Mouse (Mus musculus): ENCODE measurements around the gene Trim54. TPM values are rescaled to one million over a fixed set of nuclear protein-coding genes. Genes with fewer than 3 reads are reported as not detected.

Gene Trim54
- polyA plus RNA-seq, 1 experiment from 2014 or later: 12.8 TPM

DNA sequence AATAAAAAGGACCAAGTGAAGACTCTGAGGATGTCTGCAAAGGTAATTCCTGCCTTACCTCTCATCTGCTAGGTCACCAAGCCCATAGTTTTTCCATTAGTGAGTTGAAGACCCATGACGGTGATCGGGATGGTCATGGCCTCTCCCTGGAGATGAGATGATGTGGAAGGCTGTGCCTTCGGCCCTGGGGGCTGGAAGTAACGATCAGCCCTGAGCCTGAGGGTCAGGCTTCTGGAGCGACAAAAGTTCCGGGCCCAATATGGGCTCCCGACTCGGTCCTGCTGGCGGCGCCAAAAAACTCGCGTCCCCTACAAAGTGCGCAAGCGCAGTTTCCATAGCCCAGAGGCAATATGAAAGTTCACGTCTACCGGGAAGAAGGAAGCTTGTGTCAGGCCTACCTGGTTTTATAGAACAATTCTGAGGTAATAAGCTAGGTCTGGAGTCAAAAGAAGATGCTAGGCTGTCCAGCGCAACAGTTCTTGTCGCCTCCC, 8.5 kb upstream of the Trim54 start, which contains the start of gene Slc30a3:
Slc30a3 (minus strand) TSS at position 238 of the 491 bp plus-strand sequence.
- WGBS: 85% methylated on average over 18 of the region's 18 CpGs
- Histone ChIP-seq H3K4me1 (replicated peaks) (no peaks in the 10 kb centered on the region), H3K4me2 (no peak within 1 kb of the TSS), H3K9me3 (replicated peaks) (no peaks in the 10 kb centered on the region), H3K4me3 (no peak within 1 kb of the TSS), H3K36me3 (no peaks in the 10 kb centered on the region), H3K27ac (ENCODE audit: poor library complexity, severe bottlenecking) (no peak within 1 kb of the TSS), H3K27me3 (replicated peaks) (peaks cover 15% of the 10 kb centered on the region), H3K9ac (no peak within 1 kb of the TSS)
- no peak for ATAC-seq (ENCODE audit: insufficient number of reproducible peaks, low FRiP score)

DNA sequence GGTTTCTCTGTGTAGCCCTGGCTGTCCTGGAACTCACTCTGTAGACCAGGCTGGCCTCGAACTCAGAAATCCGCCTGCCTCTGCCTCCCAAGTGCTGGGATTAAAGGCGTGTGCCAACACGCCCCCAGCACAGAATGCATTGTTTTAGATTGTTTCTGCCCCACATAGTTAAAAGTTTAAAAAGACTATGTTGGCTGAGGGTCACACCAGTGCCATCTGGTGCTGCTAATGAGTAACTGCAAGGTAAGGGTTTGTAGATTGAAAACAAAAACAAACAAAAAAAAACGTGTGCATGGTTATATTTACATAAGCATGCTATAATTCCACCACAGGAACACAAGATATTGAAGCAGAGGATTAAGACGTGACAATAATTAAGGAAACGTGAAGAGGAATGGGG, 5.7 kb upstream of the Trim54 start:
- ATAC-seq (ENCODE audit: insufficient number of reproducible peaks, low FRiP score): no peak
- H3K36me3 ChIP-seq: no peaks in the 10 kb centered on the region
- no peak overlapping the region for H3K4me3 ChIP-seq
- H3K9me3 ChIP-seq (replicated peaks): no peaks in the 10 kb centered on the region
- H3K9ac ChIP-seq: no peak overlapping the region
- 25% methylated on average over 7 of the region's 7 CpGs for WGBS
- H3K4me1 ChIP-seq (replicated peaks): no peaks in the 10 kb centered on the region
- H3K4me2 ChIP-seq: no peak overlapping the region
- no peak overlapping the region for H3K27ac ChIP-seq (ENCODE audit: poor library complexity, severe bottlenecking)
- peaks cover 3% of the 10 kb centered on the region; the same call in 1 of the 2 replicates for H3K27me3 ChIP-seq (replicated peaks)

DNA sequence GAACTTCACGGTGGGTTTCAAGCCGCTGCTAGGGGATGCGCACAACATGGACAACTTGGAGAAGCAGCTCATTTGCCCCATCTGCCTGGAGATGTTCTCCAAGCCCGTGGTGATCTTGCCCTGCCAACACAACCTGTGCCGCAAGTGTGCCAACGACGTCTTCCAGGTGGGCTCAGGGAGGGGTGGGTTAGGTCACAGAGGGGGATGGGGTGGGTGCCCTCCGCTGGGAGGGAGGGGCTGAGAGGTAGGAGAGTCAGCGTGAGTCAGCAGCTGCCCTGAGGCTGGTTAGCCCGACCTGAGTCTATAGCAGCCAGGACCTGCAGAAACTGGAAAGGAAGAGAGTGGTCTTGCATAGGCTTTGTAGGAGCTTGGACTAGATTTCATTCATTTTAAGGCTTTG, 400 bp downstream of the Trim54 start:
- H3K9ac ChIP-seq: peak overlapping the region; percentile 60
- H3K4me1 ChIP-seq (replicated peaks): peaks cover 10% of the 10 kb centered on the region
- ATAC-seq (ENCODE audit: insufficient number of reproducible peaks, low FRiP score): no peak
- peak overlapping the region; percentile 36 for H3K4me3 ChIP-seq
- peak overlapping the region; percentile 69 for H3K4me2 ChIP-seq
- peak overlapping the region; percentile 85 for H3K27ac ChIP-seq (ENCODE audit: poor library complexity, severe bottlenecking)
- WGBS: 13% methylated on average over 10 of the region's 10 CpGs
- H3K27me3 ChIP-seq (replicated peaks): no peaks in the 10 kb centered on the region; the same call in 1 of the 2 replicates
- no peaks in the 10 kb centered on the region for H3K9me3 ChIP-seq (replicated peaks)
- no peaks in the 10 kb centered on the region for H3K36me3 ChIP-seq

DNA sequence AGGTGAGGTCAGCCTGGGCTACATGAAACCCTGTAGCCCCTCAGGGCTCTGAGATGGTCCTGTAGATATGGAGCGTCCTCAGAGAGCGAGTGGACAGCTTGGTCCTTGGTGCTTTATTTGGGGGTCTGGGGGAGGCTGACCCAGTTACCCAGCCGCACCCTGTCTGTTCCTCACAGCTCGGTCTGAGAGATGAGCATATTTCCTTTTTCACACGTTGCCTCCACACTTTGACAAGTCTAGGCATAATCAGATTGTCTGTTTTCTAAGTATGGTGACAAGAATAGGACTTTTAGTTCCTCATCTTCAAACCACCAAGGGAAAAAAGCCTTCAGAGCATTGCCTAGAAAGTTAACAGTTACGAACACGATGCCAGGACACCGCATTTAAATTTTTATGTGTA, 4.6 kb downstream of the Trim54 start:
- no peak overlapping the region for H3K9ac ChIP-seq
- WGBS: 74% methylated on average over 8 of the region's 8 CpGs
- H3K4me2 ChIP-seq: no peak overlapping the region
- H3K9me3 ChIP-seq (replicated peaks): no peaks in the 10 kb centered on the region
- H3K4me3 ChIP-seq: no peak overlapping the region
- no peaks in the 10 kb centered on the region for H3K36me3 ChIP-seq
- no peak for ATAC-seq (ENCODE audit: insufficient number of reproducible peaks, low FRiP score)
- H3K27me3 ChIP-seq (replicated peaks): no peaks in the 10 kb centered on the region; the same call in 1 of the 2 replicates
- H3K4me1 ChIP-seq (replicated peaks): peaks cover 9% of the 10 kb centered on the region
- no peak overlapping the region for H3K27ac ChIP-seq (ENCODE audit: poor library complexity, severe bottlenecking)

DNA sequence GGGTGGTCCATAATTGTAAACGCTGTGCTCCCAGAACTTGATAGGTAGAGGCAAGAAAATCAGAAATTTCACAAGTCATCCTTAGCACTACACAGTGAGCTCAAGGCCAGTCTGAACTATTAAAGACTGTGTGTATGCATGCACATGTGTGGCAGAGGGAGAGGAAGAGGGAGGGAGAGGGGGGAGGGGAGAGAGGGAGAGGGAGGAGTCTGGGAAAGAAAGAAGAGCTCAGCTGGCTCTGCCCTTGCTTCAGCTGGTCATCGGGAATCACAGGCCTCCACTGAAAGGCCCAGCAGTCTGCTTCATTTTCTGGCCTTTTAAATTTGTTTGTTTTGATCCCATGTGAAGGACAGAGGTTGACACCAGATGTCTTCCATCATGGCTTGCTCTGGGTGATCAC, 7.0 kb downstream of the Trim54 start:
- Histone ChIP-seq H3K9ac (no peak overlapping the region), H3K36me3 (no peaks in the 10 kb centered on the region), H3K4me1 (replicated peaks) (no peaks in the 10 kb centered on the region), H3K9me3 (replicated peaks) (no peaks in the 10 kb centered on the region), H3K4me2 (no peak overlapping the region), H3K27me3 (replicated peaks) (no peaks in the 10 kb centered on the region), H3K27ac (ENCODE audit: poor library complexity, severe bottlenecking) (no peak overlapping the region), H3K4me3 (no peak overlapping the region)
- ATAC-seq (ENCODE audit: insufficient number of reproducible peaks, low FRiP score): no peak
- 48% methylated on average over 2 of the region's 2 CpGs for WGBS

DNA sequence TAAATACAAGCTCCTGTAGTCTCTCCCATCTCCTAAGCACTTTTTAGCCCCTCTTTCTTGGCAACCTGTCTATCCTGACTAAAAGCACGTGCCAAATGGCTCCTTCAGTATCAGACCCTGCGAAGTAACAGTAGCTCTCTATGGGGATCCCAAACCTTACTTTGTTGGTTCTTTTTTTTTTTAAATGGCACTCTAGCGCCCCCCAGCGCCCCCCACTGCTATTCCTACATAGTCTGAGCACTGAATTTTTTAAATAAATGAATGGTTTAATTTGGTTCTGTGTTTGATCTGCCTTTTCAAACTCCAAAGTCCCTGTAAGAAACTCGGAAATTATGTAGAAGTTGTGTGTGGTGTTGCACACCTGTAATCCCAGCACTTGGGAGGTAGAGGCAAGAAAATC, 9.5 kb downstream of the Trim54 start:
- Histone ChIP-seq H3K4me3 (no peak overlapping the region), H3K4me2 (no peak overlapping the region), H3K27me3 (replicated peaks) (no peaks in the 10 kb centered on the region), H3K9me3 (replicated peaks) (no peaks in the 10 kb centered on the region), H3K4me1 (replicated peaks) (no peaks in the 10 kb centered on the region), H3K27ac (ENCODE audit: poor library complexity, severe bottlenecking) (no peak overlapping the region), H3K9ac (no peak overlapping the region), H3K36me3 (no peaks in the 10 kb centered on the region)
- no peak for ATAC-seq (ENCODE audit: insufficient number of reproducible peaks, low FRiP score)
- WGBS: 31% methylated on average over 5 of the region's 5 CpGs

DNA sequence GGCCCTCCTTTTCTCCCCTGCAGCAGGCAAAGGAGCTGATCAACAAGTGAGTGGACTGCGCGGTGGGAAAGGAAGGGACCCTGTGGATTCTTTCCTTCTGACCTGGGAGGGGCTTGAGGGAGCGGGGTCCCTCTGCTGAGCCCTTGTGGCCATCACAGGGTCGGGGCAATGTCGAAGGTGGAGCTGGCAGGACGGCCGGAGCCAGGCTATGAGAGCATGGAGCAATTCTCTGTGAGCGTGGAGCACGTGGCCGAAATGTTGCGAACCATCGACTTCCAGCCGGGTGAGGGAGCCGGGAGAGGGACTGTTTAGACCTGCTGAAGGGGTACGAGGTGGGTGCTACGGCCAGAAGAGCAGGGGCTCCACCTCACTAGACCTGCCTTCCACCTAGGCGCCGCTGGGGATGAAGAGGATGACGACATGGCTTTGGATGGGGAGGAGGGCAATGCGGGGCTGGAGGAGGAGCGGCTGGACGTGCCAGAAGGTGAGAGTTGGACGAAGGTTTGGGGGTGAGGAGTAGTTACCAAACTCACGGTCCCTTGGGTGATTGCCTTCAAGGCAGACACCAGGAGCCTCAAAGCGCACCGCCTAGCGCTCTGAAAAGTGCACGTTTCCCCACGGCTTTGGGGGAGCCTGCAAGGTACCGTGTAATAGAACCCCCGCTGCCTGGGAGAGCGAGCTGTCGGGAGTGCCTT, 20.4 kb downstream of the Trim54 start:
- Histone ChIP-seq H3K4me3 (peak overlapping the region; percentile 41), H3K9me3 (replicated peaks) (no peaks in the 10 kb centered on the region), H3K4me1 (replicated peaks) (peaks cover 26% of the 10 kb centered on the region), H3K36me3 (peaks cover 8% of the 10 kb centered on the region), H3K27ac (ENCODE audit: poor library complexity, severe bottlenecking) (no peak overlapping the region), H3K4me2 (peak overlapping the region; percentile 74), H3K27me3 (replicated peaks) (peaks cover 68% of the 10 kb centered on the region), H3K9ac (no peak overlapping the region)
- no peak for ATAC-seq (ENCODE audit: insufficient number of reproducible peaks, low FRiP score)
- WGBS: 1% methylated on average over 33 of the region's 33 CpGs

DNA sequence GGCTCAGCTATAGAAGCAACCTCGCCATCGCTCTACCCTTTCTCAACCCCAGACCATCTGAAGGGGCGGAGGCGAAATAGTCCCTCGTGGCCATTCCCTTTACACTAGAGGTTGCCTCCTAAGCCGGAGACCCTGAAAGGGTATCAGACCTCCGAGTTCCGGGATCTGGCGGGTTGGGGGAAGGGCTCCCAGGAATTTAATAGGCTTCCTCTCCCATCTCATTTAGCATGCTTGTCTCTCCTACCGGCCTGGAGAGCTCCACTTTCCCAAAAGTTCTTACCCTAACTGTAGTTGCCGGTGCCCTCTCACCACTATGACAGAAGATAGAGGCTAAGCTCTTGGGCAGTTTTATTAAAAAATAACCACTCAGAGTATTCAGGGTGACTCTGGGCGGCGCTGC, 21.1 kb downstream of the Trim54 start:
- no peak for ATAC-seq (ENCODE audit: insufficient number of reproducible peaks, low FRiP score)
- H3K4me3 ChIP-seq: peak overlapping the region; percentile 41
- peaks cover 8% of the 10 kb centered on the region for H3K36me3 ChIP-seq
- peaks cover 26% of the 10 kb centered on the region for H3K4me1 ChIP-seq (replicated peaks)
- 2% methylated on average over 13 of the region's 13 CpGs for WGBS
- H3K9me3 ChIP-seq (replicated peaks): no peaks in the 10 kb centered on the region
- peak overlapping the region; percentile 74 for H3K4me2 ChIP-seq
- peaks cover 68% of the 10 kb centered on the region for H3K27me3 ChIP-seq (replicated peaks)
- no peak overlapping the region for H3K9ac ChIP-seq
- H3K27ac ChIP-seq (ENCODE audit: poor library complexity, severe bottlenecking): no peak overlapping the region

DNA sequence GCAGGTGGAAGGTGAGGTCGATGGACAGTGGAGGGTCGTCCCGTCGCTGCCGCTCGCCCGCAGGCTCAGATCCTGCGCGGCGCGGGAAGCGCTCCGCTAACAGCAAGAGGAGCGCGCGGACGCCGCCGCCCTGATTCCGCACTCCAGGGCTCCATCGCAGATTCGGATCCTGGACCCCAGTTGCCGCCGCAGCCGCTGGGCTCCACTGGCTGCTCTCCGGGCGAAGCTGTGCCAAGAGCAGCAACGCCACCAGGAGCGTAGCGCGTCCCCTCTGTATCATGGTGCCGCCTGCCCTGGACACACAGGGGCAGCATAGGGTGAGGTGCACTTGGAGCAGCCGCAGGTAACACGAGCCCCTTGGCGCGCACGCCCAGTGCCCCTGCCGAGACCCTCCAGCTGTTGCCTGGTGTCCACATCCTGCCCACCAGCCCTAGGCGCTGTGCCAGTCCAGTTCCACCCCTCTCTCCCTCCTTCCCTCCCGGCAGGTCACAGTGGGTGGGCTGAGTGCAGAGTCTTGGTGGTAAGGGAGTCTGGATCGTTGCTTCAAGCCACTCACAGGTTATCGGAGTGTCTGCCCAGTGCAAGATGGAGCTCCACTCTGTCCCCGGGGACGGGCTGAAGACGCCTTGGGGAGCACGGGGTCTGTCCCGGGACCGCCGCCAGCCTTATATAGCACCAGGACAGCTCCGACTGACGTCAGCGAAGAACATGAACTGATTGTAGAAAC, 21.9 kb downstream of the Trim54 start, which contains the start of gene Ucn:
Ucn (minus strand) TSS at position 589 of the 727 bp plus-strand sequence.
- 0 out of 2 replicates have a peak within 1 kb of the TSS, but pooled peaks have one; percentile 33 for H3K9ac ChIP-seq
- peak within 1 kb of the TSS; percentile 41 for H3K4me3 ChIP-seq
- peak within 1 kb of the TSS; percentile 74 for H3K4me2 ChIP-seq
- H3K27ac ChIP-seq (ENCODE audit: poor library complexity, severe bottlenecking): no peak within 1 kb of the TSS
- H3K27me3 ChIP-seq (replicated peaks): peaks cover 68% of the 10 kb centered on the region
- no peaks in the 10 kb centered on the region for H3K9me3 ChIP-seq (replicated peaks)
- peaks cover 11% of the 10 kb centered on the region for H3K36me3 ChIP-seq
- WGBS: 2% methylated on average over 52 of the region's 52 CpGs
- peaks cover 26% of the 10 kb centered on the region for H3K4me1 ChIP-seq (replicated peaks)
- no peak for ATAC-seq (ENCODE audit: insufficient number of reproducible peaks, low FRiP score)

DNA sequence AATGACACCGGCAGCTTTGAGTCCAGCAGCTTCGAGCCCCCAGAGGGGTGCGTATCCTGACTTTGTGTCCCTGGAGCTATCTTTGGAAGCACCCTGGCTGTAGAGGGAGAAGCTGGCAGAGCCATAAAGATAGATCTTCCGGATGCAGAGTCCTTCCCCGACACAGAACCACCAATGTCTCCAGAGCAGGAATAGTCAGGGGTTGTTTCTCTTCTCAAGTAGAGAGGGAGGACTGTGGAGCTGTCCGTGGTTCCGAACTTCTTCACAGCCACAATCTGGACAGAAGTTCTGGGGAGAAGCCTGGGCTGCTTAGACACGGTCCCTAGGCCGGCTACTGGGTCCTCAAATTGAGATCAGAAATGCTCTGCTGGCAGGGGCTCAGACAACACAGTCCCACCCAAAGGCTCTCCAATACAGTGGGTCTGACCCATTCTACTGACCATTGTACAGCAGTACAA, 22.5 kb downstream of the Trim54 start:
- Histone ChIP-seq H3K36me3 (peaks cover 16% of the 10 kb centered on the region), H3K27me3 (replicated peaks) (peaks cover 64% of the 10 kb centered on the region), H3K27ac (ENCODE audit: poor library complexity, severe bottlenecking) (no peak overlapping the region), H3K4me2 (peak overlapping the region; percentile 74), H3K9me3 (replicated peaks) (no peaks in the 10 kb centered on the region), H3K4me1 (replicated peaks) (peaks cover 26% of the 10 kb centered on the region), H3K9ac (no peak overlapping the region), H3K4me3 (peak overlapping the region; percentile 41)
- WGBS: 8% methylated on average over 9 of the region's 9 CpGs
- ATAC-seq (ENCODE audit: insufficient number of reproducible peaks, low FRiP score): no peak

DNA sequence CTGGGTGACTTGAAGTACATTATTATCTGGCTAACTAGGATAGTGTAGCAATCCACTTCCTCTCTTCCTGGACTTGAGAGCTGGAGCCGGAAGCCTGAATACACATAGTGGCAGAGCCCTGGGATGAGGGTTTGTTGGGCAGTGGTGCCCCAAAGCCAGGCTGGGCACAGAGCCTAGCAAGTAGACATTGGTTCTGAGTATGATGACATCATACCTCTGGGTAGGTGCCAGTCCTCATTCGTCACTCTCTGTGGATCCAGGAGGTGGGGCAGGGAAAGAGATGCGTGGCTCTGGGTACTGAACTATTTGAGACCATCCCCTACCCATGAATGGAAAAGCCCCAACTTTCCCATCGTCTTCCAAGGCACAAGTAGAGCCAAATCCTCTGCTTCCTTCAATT, 33.3 kb downstream of the Trim54 start:
- H3K9ac ChIP-seq: no peak overlapping the region

More for the DNA sequence above, 33.3 kb downstream of the Trim54 start:
- no peak for ATAC-seq (ENCODE audit: insufficient number of reproducible peaks, low FRiP score)
- Histone ChIP-seq H3K36me3 (peaks cover 42% of the 10 kb centered on the region), H3K9me3 (replicated peaks) (no peaks in the 10 kb centered on the region), H3K27ac (ENCODE audit: poor library complexity, severe bottlenecking) (no peak overlapping the region), H3K4me3 (no peak overlapping the region), H3K4me1 (replicated peaks) (peaks cover 19% of the 10 kb centered on the region), H3K27me3 (replicated peaks) (no peaks in the 10 kb centered on the region), H3K4me2 (no peak overlapping the region)
- WGBS: 80% methylated on average over 4 of the region's 4 CpGs

Data from heart, embryonic 12.5 days (tissue).